Mouse (Mus musculus): ENCODE measurements around the gene Btn1a1. TPM values are rescaled to one million over a fixed set of nuclear protein-coding genes. Genes with fewer than 3 reads are reported as not detected.

Gene Btn1a1
- total RNA-seq, 4 experiments from 2014 or later, result not detected

- DNase-seq (ENCODE audit: low spot score in 2 of 2), result peak; percentile 80 to 87
Measured at GRCm38 (mm10) chr13:23423286-23424051, 42.2 kb downstream of the Btn1a1 start, which contains the start of gene Abt1. Gene Abt1, minus strand, starts transcription at chr13:23423866.

GRCm38 (mm10) chr13:23422351-23422750, 43.4 kb downstream of the Btn1a1 start:
- no peak for DNase-seq (ENCODE audit: low spot score in 2 of 2)

GRCm38 (mm10) chr13:23412630-23413521, 52.8 kb downstream of the Btn1a1 start:
- DNase-seq (ENCODE audit: low spot score in 2 of 2), result no peak

DNA sequence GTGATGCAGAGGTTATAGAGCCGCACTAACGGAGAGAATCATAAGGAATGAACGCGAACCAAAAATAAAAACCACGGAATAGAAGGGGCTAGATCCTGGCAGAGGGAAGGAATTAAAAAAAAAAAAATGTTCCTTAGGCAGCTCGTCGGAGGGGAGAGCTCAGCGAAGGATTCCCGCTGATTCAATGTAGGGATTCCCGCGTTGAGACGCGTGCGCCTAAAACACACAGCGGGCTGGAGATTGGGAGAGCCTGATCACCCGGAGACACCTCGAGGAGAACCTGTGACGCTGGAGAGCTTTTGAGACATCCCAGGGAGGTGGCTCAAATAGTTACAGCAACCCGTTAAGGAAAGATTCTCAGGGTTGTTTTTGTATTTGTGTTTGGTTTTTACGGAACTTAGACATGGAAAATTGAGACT, 53.5 kb downstream of the Btn1a1 start:
- no peak for DNase-seq (ENCODE audit: low spot score in 2 of 2)

GRCm38 (mm10) chr13:23411311-23412210, 54.1 kb downstream of the Btn1a1 start:
- no peak for DNase-seq (ENCODE audit: low spot score in 2 of 2)

GRCm38 (mm10) chr13:23410632-23411031, 55.1 kb downstream of the Btn1a1 start:
- no peak for DNase-seq (ENCODE audit: low spot score in 2 of 2)

Other genes starting within 250 kb of the Btn1a1 start
- gene Vmn1r222, start 230.0 kb downstream of the Btn1a1 start, total RNA-seq (2022), result not detected
- not detected for gene Vmn1r223, start 218.8 kb downstream of the Btn1a1 start, total RNA-seq (2022)
- 10 to 100 TPM in 1 of 4 experiments, 1 to 10 TPM in 3; 7.2 to 11.7 (median 8.3) TPM for gene Zfp322a, start 96.7 kb downstream of the Btn1a1 start, total RNA-seq (2022)
- gene Abt1, start 42.0 kb downstream of the Btn1a1 start, total RNA-seq (2022), result 1 to 10 TPM; 3.2 to 4.8 (median 4.0) TPM
- not detected for gene Btn2a2, start 23.0 kb upstream of the Btn1a1 start, total RNA-seq (2022)
- 100 to 1,000 TPM; 131 to 174 (median 160) TPM for gene Hist1h4h, start 65.1 kb upstream of the Btn1a1 start, total RNA-seq (2022)
- gene Hist1h2af, start 68.0 kb upstream of the Btn1a1 start, total RNA-seq (2022), result 1 to 10 TPM in 1 of 4 experiments, not detected in 3; 1.5 TPM
- gene Hist1h3g, start 69.5 kb upstream of the Btn1a1 start, total RNA-seq (2022), result 1 to 10 TPM in 1 of 4 experiments, under 1 TPM in 1, not detected in 2; 0.75 to 2.2 TPM
- gene Hist1h2bh, start 77.5 kb upstream of the Btn1a1 start, total RNA-seq (2022), result 1 to 10 TPM in 2 of 4 experiments, under 1 TPM in 2; 0.82 to 1.6 (median 1.2) TPM
- 1 to 10 TPM; 3.1 to 5.0 (median 4.4) TPM for gene Hist1h3f, start 78.2 kb upstream of the Btn1a1 start, total RNA-seq (2022)
- 10 to 100 TPM; 14.0 to 20.7 (median 16.1) TPM for gene Hist1h4f, start 85.7 kb upstream of the Btn1a1 start, total RNA-seq (2022)
- 1 to 10 TPM in 3 of 4 experiments, under 1 TPM in 1; 0.87 to 1.3 (median 1.3) TPM for gene Hist1h1d, start 87.4 kb upstream of the Btn1a1 start, total RNA-seq (2022)
- 10 to 100 TPM; 14.8 to 21.5 (median 18.9) TPM for gene Hist1h3e, start 96.5 kb upstream of the Btn1a1 start, total RNA-seq (2022)
- 1 to 10 TPM in 2 of 4 experiments, under 1 TPM in 2; 0.54 to 1.1 (median 0.88) TPM for gene Hist1h2ae, start 105.3 kb upstream of the Btn1a1 start, total RNA-seq (2022)
- gene Hist1h2bg, start 105.5 kb upstream of the Btn1a1 start, total RNA-seq (2022), result 1 to 10 TPM; 5.2 to 8.5 (median 7.2) TPM
- gene Hist1h2bf, start 108.3 kb upstream of the Btn1a1 start, total RNA-seq (2022), result 1 to 10 TPM; 2.0 to 6.7 (median 5.1) TPM
- 1 to 10 TPM in 1 of 4 experiments, not detected in 3; 2.2 TPM for gene Hist1h2ad, start 108.5 kb upstream of the Btn1a1 start, total RNA-seq (2022)
- 1 to 10 TPM; 2.5 to 4.0 (median 3.2) TPM for gene Hist1h3d, start 109.9 kb upstream of the Btn1a1 start, total RNA-seq (2022)
- 10 to 100 TPM; 37.8 to 57.9 (median 48.1) TPM for gene Hist1h4d, start 115.7 kb upstream of the Btn1a1 start, total RNA-seq (2022)
- gene Hist1h2be, start 155.2 kb upstream of the Btn1a1 start, total RNA-seq (2022), result 10 to 100 TPM; 12.0 to 16.1 (median 12.9) TPM
- gene Hist1h1e, start 156.7 kb upstream of the Btn1a1 start, total RNA-seq (2022), result 10 to 100 TPM; 32.8 to 56.3 (median 49.3) TPM
- gene Hist1h2ac, start 218.0 kb upstream of the Btn1a1 start, total RNA-seq (2022), result 1 to 10 TPM in 1 of 4 experiments, under 1 TPM in 3; 0.65 to 1.1 (median 0.86) TPM
- gene Hist1h2bc, start 218.3 kb upstream of the Btn1a1 start, total RNA-seq (2022), result 10 to 100 TPM; 59.5 to 67.1 (median 62.0) TPM
- not detected for gene Hist1h1t, start 229.9 kb upstream of the Btn1a1 start, total RNA-seq (2022)
- gene Hist1h4c, start 232.6 kb upstream of the Btn1a1 start, total RNA-seq (2022), result 10 to 100 TPM; 66.4 to 87.5 (median 79.3) TPM
- gene Hfe, start 245.0 kb upstream of the Btn1a1 start, total RNA-seq (2022), result 10 to 100 TPM; 23.6 to 29.2 (median 27.1) TPM

All from gastrocnemius, adult 8-10 months (tissue).